Mouse (Mus musculus): ENCODE measurements around the gene Riox2. TPM values are rescaled to one million over a fixed set of nuclear protein-coding genes. Genes with fewer than 3 reads are reported as not detected.
"Not testable (repeated sequence)": the region's sequence is repeated elsewhere in the genome, so short reads cannot be mapped to it uniquely, and the experiment has no call there.

Riox2 gene
- 5.2 and 5.5 TPM in 2 replicates for polyA plus RNA-seq (2012; rRNA removed)

DNA sequence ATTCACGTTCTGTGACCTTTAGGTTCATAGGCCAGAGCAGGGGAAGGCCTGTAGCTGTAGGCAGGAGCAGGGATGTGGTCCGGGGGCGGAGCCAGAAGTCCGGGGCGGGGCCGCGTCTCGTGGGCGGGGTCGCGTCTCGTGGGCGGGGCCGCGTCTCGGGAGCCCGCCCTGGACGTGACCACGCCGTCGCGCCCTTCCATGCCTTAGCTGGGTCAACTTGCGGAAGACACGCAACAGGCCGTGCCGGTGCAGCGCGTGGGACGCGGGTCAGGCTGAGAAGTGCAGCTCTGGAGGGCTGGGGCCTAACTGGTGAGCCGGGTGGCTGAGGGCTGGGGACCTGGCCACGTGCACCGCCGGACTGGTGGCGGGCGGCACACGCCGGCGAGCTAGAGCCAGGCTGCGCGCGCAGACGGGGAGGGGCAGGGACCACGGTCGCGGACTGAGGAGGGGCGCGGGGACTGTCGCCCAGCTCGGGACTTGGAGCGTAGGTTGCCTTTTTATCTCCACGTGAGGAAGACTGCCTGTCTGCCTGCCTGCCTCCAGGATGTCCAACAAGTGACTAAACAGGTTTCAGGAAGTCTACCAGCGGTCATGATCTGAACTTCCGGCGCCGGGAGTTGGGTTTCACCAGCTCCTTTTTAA, at the start of gene Riox2:
Gene Riox2, plus strand, starts transcription at position 139 of the 642 bp plus-strand sequence.
- H3K27me3 ChIP-seq (ENCODE audit: control insufficient read depth, insufficient read depth, low read length): no peaks in the 10 kb centered on the region
- peak; percentile 60 to 70 for DNase-seq
- 2% methylated on average over 56 of the region's 56 CpGs for WGBS
- H3K4me3 ChIP-seq (replicated peaks; ENCODE audit: insufficient read depth, low read depth, low read length): peak within 1 kb of the TSS; percentile 97
- H3K4me1 ChIP-seq (ENCODE audit: control insufficient read depth, insufficient read depth, low read length): no peaks in the 10 kb centered on the region
- no peak within 1 kb of the TSS for H3K27ac ChIP-seq (ENCODE audit: insufficient read depth, low read length)
- TF ChIP-seq CTCF (IDR thresholded peaks at IDR 0.05; ENCODE audit: borderline replicate concordance, insufficient read depth, low read depth, low read length) (no peak), POLR2A (IDR thresholded peaks at IDR 0.05; ENCODE audit: borderline replicate concordance, insufficient read depth, low read length) (no peak)

DNA sequence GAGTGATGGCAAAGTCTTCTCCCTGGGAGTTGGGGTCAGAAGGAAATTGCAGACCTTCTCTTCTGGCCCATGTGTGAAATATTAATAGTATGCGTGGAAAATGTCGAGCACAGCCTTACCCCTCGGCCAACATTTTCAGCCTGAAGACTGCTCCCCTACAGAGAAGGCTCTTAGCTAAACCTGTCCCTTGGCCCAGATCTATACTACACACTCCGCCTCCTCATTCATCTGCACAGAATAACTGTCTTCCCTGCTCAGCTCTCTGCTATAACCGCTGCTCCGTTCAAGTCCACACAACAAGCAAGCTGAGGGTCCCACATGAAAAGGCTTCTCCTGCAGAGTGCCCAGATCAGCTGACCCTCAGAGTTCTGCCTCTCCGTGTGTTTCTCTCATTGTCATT, 43.6 kb upstream of the Riox2 start:
- no peak overlapping the region for H3K27ac ChIP-seq (ENCODE audit: insufficient read depth, low read length)
- H3K27me3 ChIP-seq (ENCODE audit: control insufficient read depth, insufficient read depth, low read length): no peaks in the 10 kb centered on the region
- no peak for DNase-seq
- WGBS: 14% methylated on average over 7 of the region's 7 CpGs
- no peaks in the 10 kb centered on the region for H3K4me1 ChIP-seq (ENCODE audit: control insufficient read depth, insufficient read depth, low read length)
- no peak overlapping the region for H3K4me3 ChIP-seq (replicated peaks; ENCODE audit: insufficient read depth, low read depth, low read length)
- TF ChIP-seq POLR2A (IDR thresholded peaks at IDR 0.05; ENCODE audit: borderline replicate concordance, insufficient read depth, low read length) (no peak), CTCF (IDR thresholded peaks at IDR 0.05; ENCODE audit: borderline replicate concordance, insufficient read depth, low read depth, low read length) (no peak)

DNA sequence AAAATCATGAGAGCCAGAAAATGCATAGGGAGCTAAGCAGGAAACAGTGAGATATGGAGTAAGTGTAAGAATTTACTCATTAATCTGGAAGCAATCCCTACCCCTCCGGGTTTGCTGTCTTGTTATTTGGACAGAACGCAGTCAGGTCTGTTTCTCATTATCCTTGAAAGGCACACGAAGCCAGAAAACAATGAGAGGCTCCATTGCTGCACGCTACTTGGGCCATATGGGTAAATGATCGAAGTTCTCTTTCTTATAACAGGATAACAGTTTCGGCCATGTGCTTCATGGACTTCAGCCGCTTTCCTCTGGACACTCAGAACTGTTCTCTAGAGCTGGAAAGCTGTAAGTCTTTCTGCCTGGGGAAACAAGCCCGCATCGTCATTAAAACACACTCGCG, 38.4 kb upstream of the Riox2 start:
- H3K27me3 ChIP-seq (ENCODE audit: control insufficient read depth, insufficient read depth, low read length): no peaks in the 10 kb centered on the region
- WGBS: 82% methylated on average over 11 of the region's 11 CpGs
- no peak overlapping the region for H3K4me3 ChIP-seq (replicated peaks; ENCODE audit: insufficient read depth, low read depth, low read length)
- no peaks in the 10 kb centered on the region for H3K4me1 ChIP-seq (ENCODE audit: control insufficient read depth, insufficient read depth, low read length)
- no peak for DNase-seq
- TF ChIP-seq CTCF (IDR thresholded peaks at IDR 0.05; ENCODE audit: borderline replicate concordance, insufficient read depth, low read depth, low read length): no peak
- no peak for TF ChIP-seq POLR2A (IDR thresholded peaks at IDR 0.05; ENCODE audit: borderline replicate concordance, insufficient read depth, low read length)
- no peak overlapping the region for H3K27ac ChIP-seq (ENCODE audit: insufficient read depth, low read length)

DNA sequence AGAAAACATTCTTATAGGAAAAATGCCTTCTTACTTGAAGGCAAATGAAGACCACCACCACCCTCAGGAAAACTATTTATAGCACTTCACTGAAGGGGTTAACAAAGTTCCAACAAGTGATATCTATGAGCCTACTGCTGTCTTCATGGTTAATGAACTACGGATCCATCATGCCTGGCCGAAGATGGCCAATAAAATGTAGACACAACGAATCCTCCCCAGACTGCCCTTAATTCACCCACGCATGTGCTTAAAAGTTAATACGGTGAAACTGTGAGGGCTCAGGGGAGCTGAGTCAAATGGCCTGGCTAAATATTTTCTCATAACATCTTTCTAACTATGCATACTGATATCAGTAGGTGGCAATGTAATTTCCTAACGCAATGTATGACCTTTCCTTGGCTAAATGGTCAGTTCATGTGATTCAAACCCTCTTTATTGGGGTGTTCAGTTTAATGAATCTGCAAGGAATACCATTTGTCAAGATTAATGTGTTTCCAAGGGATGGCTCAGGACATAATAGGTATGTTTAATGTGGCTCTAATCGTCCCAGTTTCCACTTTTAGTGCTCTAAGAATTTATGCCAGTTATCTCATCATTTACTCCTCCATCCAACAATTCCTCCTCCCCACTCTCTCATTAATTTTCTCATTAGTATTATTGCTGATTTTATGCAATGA, 26.6 kb upstream of the Riox2 start:
- no peaks in the 10 kb centered on the region for H3K27me3 ChIP-seq (ENCODE audit: control insufficient read depth, insufficient read depth, low read length)
- no peak overlapping the region for H3K4me3 ChIP-seq (replicated peaks; ENCODE audit: insufficient read depth, low read depth, low read length)
- TF ChIP-seq CTCF (IDR thresholded peaks at IDR 0.05; ENCODE audit: borderline replicate concordance, insufficient read depth, low read depth, low read length) (no peak), POLR2A (IDR thresholded peaks at IDR 0.05; ENCODE audit: borderline replicate concordance, insufficient read depth, low read length) (no peak)
- H3K27ac ChIP-seq (ENCODE audit: insufficient read depth, low read length): no peak overlapping the region
- WGBS: 77% methylated on average over 7 of the region's 7 CpGs
- DNase-seq: no peak
- no peaks in the 10 kb centered on the region for H3K4me1 ChIP-seq (ENCODE audit: control insufficient read depth, insufficient read depth, low read length)

DNA sequence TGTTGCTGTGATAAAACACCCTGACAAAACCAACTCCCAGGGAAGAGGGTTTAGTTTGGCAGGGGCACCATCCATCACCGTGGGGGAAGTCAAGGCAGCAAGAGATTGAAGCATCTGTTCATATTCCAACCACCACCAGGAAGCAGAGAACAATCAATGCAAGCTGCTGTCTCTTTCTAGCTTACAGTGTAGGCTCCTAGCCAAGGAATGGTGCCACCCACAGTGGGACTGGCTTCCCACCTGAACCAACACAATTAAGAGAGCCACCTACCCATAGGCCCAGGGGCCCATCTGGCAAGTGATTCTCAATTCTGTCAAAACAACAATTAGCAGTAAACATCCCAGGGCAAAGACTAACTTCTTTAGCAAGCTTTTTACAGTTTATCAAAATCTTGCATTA, 23.4 kb upstream of the Riox2 start:
- Histone ChIP-seq H3K4me1 (ENCODE audit: control insufficient read depth, insufficient read depth, low read length) (no peaks in the 10 kb centered on the region), H3K27me3 (ENCODE audit: control insufficient read depth, insufficient read depth, low read length) (no peaks in the 10 kb centered on the region)
- no peak for DNase-seq

DNA sequence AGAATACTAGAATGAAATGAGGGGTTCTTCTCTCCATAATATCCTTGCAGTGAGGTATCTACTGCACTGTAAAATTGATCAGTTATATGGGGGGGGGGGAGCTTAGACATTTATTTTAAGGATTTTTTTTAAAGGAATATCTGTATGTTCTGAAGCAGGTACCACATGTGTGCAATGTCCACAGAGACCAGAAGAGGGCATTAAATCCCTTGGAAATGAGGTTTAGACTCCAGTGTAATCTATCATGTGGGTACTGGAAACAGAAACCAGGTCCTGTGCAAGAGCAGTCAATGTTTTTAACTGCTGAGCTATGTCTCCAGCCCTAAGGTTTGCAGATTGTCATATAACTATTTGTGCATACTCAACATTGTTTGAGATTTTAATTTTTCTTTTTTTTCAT, 22.5 kb upstream of the Riox2 start:
- Histone ChIP-seq H3K27ac (ENCODE audit: insufficient read depth, low read length) (no peak overlapping the region), H3K27me3 (ENCODE audit: control insufficient read depth, insufficient read depth, low read length) (no peaks in the 10 kb centered on the region), H3K4me3 (replicated peaks; ENCODE audit: insufficient read depth, low read depth, low read length) (no peak overlapping the region), H3K4me1 (ENCODE audit: control insufficient read depth, insufficient read depth, low read length) (no peaks in the 10 kb centered on the region)
- no peak for DNase-seq
- TF ChIP-seq POLR2A (IDR thresholded peaks at IDR 0.05; ENCODE audit: borderline replicate concordance, insufficient read depth, low read length) (no peak), CTCF (IDR thresholded peaks at IDR 0.05; ENCODE audit: borderline replicate concordance, insufficient read depth, low read depth, low read length) (no peak)

More for the DNA sequence above, 23.4 kb upstream of the Riox2 start:
- Histone ChIP-seq H3K27ac (ENCODE audit: insufficient read depth, low read length) (no peak overlapping the region), H3K4me3 (replicated peaks; ENCODE audit: insufficient read depth, low read depth, low read length) (no peak overlapping the region)
- WGBS: 3% methylated on average over 1 of the region's 1 CpGs
- no peak for TF ChIP-seq POLR2A (IDR thresholded peaks at IDR 0.05; ENCODE audit: borderline replicate concordance, insufficient read depth, low read length)
- TF ChIP-seq CTCF (IDR thresholded peaks at IDR 0.05; ENCODE audit: borderline replicate concordance, insufficient read depth, low read depth, low read length): no peak

DNA sequence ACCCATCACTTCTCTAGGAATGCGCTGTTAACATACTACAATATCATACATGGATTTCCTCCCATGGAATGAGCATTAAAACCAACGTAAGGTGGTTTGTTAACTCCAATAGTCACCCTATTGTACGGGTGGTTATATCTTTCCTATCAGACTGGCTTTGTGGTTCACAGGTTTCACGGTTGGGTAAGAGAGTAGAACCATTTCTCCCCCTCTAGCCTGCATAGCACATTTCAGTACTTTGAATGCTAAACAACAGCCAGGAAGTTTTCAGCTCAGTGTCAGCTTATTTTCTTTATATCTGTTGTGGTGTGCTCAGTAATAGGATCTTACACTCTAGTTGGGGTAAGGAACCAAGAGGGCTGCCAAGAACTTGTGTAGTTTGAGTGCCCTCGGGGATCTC, 19.8 kb upstream of the Riox2 start:
- H3K4me3 ChIP-seq (replicated peaks; ENCODE audit: insufficient read depth, low read depth, low read length): no peak overlapping the region
- H3K4me1 ChIP-seq (ENCODE audit: control insufficient read depth, insufficient read depth, low read length): no peaks in the 10 kb centered on the region
- H3K27me3 ChIP-seq (ENCODE audit: control insufficient read depth, insufficient read depth, low read length): no peaks in the 10 kb centered on the region
- WGBS: 86% methylated on average over 5 of the region's 5 CpGs
- no peak for DNase-seq
- TF ChIP-seq CTCF (IDR thresholded peaks at IDR 0.05; ENCODE audit: borderline replicate concordance, insufficient read depth, low read depth, low read length) (no peak), POLR2A (IDR thresholded peaks at IDR 0.05; ENCODE audit: borderline replicate concordance, insufficient read depth, low read length) (no peak)
- no peak overlapping the region for H3K27ac ChIP-seq (ENCODE audit: insufficient read depth, low read length)

DNA sequence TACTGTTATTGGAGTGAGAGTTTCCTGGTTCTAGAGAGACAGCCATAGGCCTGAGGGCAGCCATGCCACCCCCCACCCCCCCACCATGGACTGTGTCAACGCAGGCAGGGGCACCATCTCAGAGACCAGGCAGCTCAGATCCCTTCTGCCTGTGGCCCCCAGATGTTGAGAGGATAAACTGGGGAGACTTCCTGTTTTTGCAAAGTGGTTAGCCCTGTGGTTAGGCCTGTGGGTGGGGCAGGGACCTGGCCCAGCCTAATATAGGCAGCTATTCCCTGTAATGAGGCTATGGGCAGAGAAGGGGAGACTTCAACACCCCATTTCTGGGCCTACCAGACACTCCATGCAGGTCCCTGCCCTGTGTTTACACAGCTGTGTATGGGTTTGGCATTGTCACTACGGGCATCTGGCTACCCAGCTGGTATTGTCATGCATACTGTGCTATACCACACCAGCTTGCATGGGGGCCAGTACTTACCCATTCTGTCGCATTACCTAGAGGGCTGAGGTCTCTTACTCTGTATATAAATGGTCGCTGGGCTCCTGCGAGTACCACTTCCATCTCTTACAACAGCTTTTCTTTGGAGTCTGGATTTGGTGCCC, 12.2 kb upstream of the Riox2 start:
- not testable (repeated sequence) for H3K27ac ChIP-seq (ENCODE audit: insufficient read depth, low read length); H3K27me3 ChIP-seq (ENCODE audit: control insufficient read depth, insufficient read depth, low read length); H3K4me1 ChIP-seq (ENCODE audit: control insufficient read depth, insufficient read depth, low read length); DNase-seq; H3K4me3 ChIP-seq (replicated peaks; ENCODE audit: insufficient read depth, low read depth, low read length)
- WGBS: 83% methylated on average over 5 of the region's 5 CpGs

All from cerebellum, adult 2 months (tissue).